Mouse (Mus musculus) testis, adult 2 months (tissue): ENCODE results near the gene Tamm41. TPM values are rescaled to one million over a fixed set of nuclear protein-coding genes. Genes with fewer than 3 reads are reported as not detected.

Source experiments
- H3K27ac ChIP-seq: fragments of 200-500 bp; 2 replicates; pipeline ENCODE4 v1.5.1; 2012; ENCODE audit warnings: low read depth, low read length; ENCODE audit not compliant: control insufficient read depth, insufficient read depth
- H3K27me3 ChIP-seq: fragments of 200-500 bp; 2 replicates; pipeline ENCODE4 v1.6.1; 2012; ENCODE audit warnings: mild to moderate bottlenecking, low read length, moderate library complexity; ENCODE audit not compliant: control insufficient read depth, insufficient read depth
- H3K36me3 ChIP-seq: fragments of 200-500 bp; 2 replicates; pipeline ENCODE4 v1.6.1; 2012; ENCODE audit warnings: mild to moderate bottlenecking, low read length; ENCODE audit not compliant: control insufficient read depth, insufficient read depth
- H3K4me1 ChIP-seq: fragments of 200-500 bp; 2 replicates; pipeline ENCODE4 v1.6.1; 2012; ENCODE audit warnings: low read length; ENCODE audit not compliant: control insufficient read depth, insufficient read depth
- H3K4me3 ChIP-seq: fragments of 200-500 bp; 2 replicates; pipeline ENCODE4 v1.5.1; 2012; ENCODE audit warnings: low read depth, mild to moderate bottlenecking, low read length, moderate library complexity, mixed read lengths; ENCODE audit not compliant: control insufficient read depth
- CTCF ChIP-seq: fragments of 200-500 bp; IDR thresholded peaks from 2 replicates; pipeline ENCODE4 v1.5.1; 2012; ENCODE audit warnings: low read depth, mild to moderate bottlenecking, inconsistent platforms, low read length, moderate library complexity; ENCODE audit not compliant: control insufficient read depth, insufficient read depth, insufficient replicate concordance
- POLR2A ChIP-seq: fragments of 200-500 bp; IDR thresholded peaks from 2 replicates; pipeline ENCODE4 v1.6.1; 2012; ENCODE audit warnings: low read depth, mild to moderate bottlenecking, inconsistent platforms, low read length, moderate library complexity; ENCODE audit not compliant: control insufficient read depth
- polyA plus RNA-seq: library from polyadenylated mRNA; depleted of rRNA; stranded (reverse); fragments of >200 nt; gene quantifications from 2 replicates; pipeline ENCODE4 v1.2.3, GENCODE M21; 2012

The Tamm41 gene
- polyA plus RNA-seq, 1 experiment: 13.0 TPM

DNA sequence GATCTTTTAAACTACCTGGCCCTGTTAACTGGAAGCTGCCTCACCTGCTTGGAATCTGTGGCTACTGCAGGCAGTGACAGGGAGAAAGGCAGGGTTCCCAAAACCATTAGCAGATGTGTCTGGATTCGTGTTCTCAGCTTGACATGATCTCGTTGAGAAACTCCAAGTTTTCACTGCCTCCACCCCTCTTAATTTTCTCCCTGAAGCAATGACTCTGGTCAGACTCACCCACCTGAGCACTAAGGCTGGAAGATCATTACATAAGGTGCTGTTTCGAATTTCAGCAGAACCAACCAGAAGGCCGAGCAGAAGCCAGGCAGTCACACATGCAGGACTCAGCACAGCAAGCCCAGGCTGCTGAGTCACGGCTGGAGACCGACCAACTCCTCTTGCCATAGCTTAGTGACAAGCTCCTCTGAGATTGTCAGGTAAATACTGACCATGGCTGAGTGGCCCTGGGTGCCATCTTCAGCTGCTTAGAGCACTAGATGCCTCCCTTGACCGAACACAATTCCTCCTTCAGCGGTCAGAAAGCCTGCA, 32.3 kb downstream of the Tamm41 start:
- Histone ChIP-seq H3K27me3 (no peaks in the 10 kb centered on the region), H3K36me3 (no peaks in the 10 kb centered on the region), H3K4me1 (no peaks in the 10 kb centered on the region), H3K27ac (no peak overlapping the region), H3K4me3 (no peak overlapping the region)
- TF ChIP-seq POLR2A: no peak
- no peak for TF ChIP-seq CTCF

DNA sequence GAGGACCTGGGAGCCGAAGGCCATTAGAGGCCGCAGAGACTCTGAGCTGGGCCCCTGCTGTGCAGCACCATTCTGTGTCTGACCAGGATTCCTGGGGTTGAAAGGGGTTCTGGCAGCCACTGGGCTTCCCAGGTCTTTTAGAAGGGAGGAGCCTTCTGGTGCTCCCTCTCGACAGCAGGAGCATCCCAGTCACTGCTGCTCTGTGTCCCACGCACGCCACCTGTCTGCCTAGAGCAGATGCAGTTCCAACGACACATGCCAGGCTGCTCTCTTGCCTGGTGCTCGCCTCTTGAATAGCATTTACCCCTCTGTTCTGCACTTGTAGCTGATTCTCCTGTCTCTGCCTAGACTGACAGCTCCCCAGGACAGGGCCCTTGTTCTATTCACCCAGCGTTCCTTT, 33.0 kb downstream of the Tamm41 start:
- Histone ChIP-seq H3K36me3 (no peaks in the 10 kb centered on the region), H3K27ac (no peak overlapping the region), H3K4me1 (no peaks in the 10 kb centered on the region), H3K4me3 (no peak overlapping the region), H3K27me3 (no peaks in the 10 kb centered on the region)
- TF ChIP-seq CTCF (no peak), POLR2A (no peak)

DNA sequence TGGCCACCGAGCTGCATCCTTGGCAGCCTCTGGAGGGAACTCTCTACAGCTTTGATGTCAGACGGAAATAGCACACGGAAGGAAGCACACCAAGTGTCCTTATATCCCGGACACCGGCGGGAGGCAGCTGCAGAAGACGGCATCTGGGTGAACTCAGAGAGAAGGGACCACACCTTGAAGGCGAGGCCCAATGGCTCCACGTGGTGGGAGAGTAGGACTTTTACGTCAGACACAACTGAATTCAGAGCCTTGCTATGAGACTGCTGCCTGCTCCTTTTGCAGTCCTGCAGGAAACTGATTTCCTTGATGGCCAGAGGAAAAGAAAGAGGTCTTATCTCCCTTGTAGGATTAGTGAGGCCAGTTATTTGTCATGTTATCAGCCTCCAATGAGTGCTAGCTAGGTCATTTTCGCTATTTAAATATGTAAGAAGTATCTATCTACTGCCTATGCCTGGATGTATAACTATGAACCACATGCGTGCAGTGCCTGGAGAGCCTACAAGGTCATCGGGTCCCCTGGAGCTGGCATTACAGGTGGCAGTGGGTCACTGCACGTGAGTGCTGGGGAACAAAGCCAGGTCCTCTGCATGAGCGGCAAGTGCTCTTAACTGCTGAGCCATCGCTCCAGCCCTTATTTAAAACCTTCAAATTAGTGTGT, 39.2 kb downstream of the Tamm41 start:
- H3K36me3 ChIP-seq: no peaks in the 10 kb centered on the region
- H3K4me1 ChIP-seq: no peaks in the 10 kb centered on the region
- no peak for TF ChIP-seq POLR2A
- no peak for TF ChIP-seq CTCF
- no peak overlapping the region for H3K27ac ChIP-seq
- H3K27me3 ChIP-seq: no peaks in the 10 kb centered on the region
- no peak overlapping the region for H3K4me3 ChIP-seq

DNA sequence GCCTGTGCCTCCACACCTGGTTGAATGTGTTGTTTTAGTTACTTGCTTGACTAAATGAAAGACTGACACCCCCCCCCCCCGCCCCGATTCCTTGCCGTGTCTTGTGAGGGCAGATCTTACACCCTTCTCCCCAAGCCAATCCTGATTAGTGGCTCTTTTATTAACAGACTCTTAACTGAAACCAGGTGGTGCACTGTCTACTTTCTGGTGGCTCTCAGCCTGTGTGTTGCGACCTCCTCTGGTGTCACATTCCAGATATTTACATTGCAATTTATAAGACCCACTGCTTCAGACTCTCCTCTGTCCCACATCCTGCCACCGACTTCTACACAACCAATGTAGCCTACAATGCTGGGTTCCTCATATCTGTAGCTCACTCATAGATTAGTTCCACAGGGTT, 40.2 kb downstream of the Tamm41 start:
- no peak overlapping the region for H3K27ac ChIP-seq
- no peaks in the 10 kb centered on the region for H3K4me1 ChIP-seq
- no peaks in the 10 kb centered on the region for H3K36me3 ChIP-seq
- no peaks in the 10 kb centered on the region for H3K27me3 ChIP-seq
- H3K4me3 ChIP-seq: no peak overlapping the region
- no peak for TF ChIP-seq POLR2A
- no peak for TF ChIP-seq CTCF

DNA sequence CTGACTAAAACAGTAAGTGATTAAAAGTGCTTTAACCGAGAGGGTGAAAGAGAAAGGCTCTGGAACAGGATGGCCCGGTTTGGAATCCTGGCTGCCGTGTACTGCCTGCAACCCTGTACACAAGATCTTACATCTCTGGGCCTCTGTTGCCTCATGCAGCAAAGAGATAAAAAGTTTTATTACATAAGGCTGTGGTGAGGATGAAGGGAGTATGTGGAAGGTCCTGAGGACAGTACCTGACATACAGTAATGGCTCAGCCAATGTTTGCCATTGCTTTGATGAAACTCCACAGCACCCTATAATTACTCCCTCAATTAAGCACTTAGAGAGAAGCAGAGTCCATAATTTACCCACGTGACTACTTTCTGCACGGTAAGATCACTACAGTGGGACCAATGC, 40.8 kb downstream of the Tamm41 start:
- TF ChIP-seq CTCF (no peak), POLR2A (no peak)
- Histone ChIP-seq H3K27me3 (no peaks in the 10 kb centered on the region), H3K27ac (no peak overlapping the region)

DNA sequence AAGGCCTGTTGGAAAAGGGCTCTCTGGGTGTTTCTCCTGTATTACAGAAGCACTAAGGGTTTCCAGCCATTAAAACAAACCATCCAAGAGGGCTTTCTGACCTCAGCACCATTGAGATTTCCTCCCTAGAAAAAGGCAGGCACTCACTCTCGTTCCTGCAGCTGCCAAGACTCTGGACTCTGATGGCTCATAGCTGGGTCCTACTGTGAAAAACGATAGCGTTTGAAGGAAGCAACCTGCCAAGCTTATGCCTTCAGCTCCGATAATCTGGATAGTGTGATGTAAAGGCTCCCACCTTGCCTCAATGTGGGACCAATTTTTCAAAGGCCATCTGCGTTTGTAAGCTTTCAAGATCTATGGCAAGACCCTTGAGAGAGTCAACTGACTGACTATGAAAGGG, 43.6 kb downstream of the Tamm41 start:
- no peak overlapping the region for H3K27ac ChIP-seq
- H3K36me3 ChIP-seq: no peaks in the 10 kb centered on the region
- H3K4me3 ChIP-seq: no peak overlapping the region
- no peaks in the 10 kb centered on the region for H3K4me1 ChIP-seq
- no peaks in the 10 kb centered on the region for H3K27me3 ChIP-seq
- TF ChIP-seq POLR2A (no peak), CTCF (no peak)

More for the DNA sequence above, 40.8 kb downstream of the Tamm41 start:
- H3K36me3 ChIP-seq: no peaks in the 10 kb centered on the region
- no peaks in the 10 kb centered on the region for H3K4me1 ChIP-seq
- H3K4me3 ChIP-seq: no peak overlapping the region

DNA sequence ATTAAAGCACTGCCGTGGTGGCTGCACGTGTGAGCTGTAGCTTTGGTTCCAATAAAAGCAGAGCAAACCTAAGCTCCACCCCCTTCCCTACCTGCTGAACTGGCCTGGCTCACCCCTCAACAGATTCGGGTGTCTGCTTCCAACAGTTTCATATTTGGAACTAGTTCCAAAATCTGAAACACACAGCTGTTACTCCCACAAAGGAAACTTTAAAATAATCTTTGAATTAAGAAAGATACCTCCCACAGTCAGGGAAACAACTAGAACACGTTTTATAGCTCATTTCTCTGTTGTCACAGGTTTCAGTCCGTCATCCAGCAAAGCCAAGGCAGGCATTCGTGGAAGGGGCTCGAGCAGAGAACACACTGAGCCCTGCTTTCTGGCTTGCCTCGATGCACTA, 44.0 kb downstream of the Tamm41 start:
- Histone ChIP-seq H3K4me1 (no peaks in the 10 kb centered on the region), H3K27ac (no peak overlapping the region), H3K4me3 (no peak overlapping the region), H3K27me3 (no peaks in the 10 kb centered on the region), H3K36me3 (no peaks in the 10 kb centered on the region)
- TF ChIP-seq CTCF: no peak
- TF ChIP-seq POLR2A: no peak
